Mouse (Mus musculus) MEL (cell line): ENCODE results near the gene Brat1. TPM values are rescaled to one million over a fixed set of nuclear protein-coding genes. Genes with fewer than 3 reads are reported as not detected.
"Not testable (repeated sequence)": the region's sequence is repeated elsewhere in the genome, so short reads cannot be mapped to it uniquely, and the experiment has no call there.

Experiments
- DNase-seq: peaks from one replicate; pipeline ENCODE4 v3.0.0; 2011; ENCODE audit warnings: low read depth, low spot score
- H3K27ac ChIP-seq: 2 replicates; pipeline ENCODE4 v1.5.1; 2012; ENCODE audit warnings: low read depth, mild to moderate bottlenecking, control low read depth, low read length, moderate library complexity; ENCODE audit not compliant: control insufficient read depth
- H3K27me3 ChIP-seq, 2 experiments: fragments of 150-350 bp in 1 of 2; sonication (generic) in 1 of 2; 2 replicates each; pipeline ENCODE4 v1.6.1; 2012; ENCODE audit warnings: low read length in 2 of 2, mild to moderate bottlenecking in 2 of 2, improper control_type of control experiment in 1 of 2, moderate library complexity in 1 of 2; ENCODE audit not compliant: insufficient read depth in 2 of 2, control insufficient read depth in 1 of 2
- H3K36me3 ChIP-seq, 2 experiments: 2 replicates each; pipeline ENCODE4 v1.6.1; 2012 to 2014; ENCODE audit warnings: low read length in 2 of 2, improper control_type of control experiment in 1 of 2, inconsistent platforms in 1 of 2, mild to moderate bottlenecking in 1 of 2; ENCODE audit not compliant: insufficient read depth in 2 of 2, control insufficient read depth in 1 of 2
- H3K4me1 ChIP-seq, 2 experiments: fragments of 150-350 bp in 1 of 2; sonication (generic) in 1 of 2; 2 replicates each; pipeline ENCODE4 v1.6.1; 2012; ENCODE audit warnings: low read length in 2 of 2, improper control_type of control experiment in 1 of 2, mild to moderate bottlenecking in 1 of 2; ENCODE audit not compliant: insufficient read depth in 2 of 2, control insufficient read depth in 1 of 2
- H3K4me3 ChIP-seq, 2 experiments: fragments of 150-350 bp in 1 of 2; sonication (generic) in 1 of 2; 2 replicates each; pipeline ENCODE4 v1.5.1; 2012; ENCODE audit warnings: low read depth in 2 of 2, low read length in 2 of 2, mild to moderate bottlenecking in 2 of 2, moderate library complexity in 2 of 2, control low read depth in 1 of 2, improper control_type of control experiment in 1 of 2; ENCODE audit not compliant: control insufficient read depth in 1 of 2, insufficient read depth in 1 of 2
- H3K79me2 ChIP-seq: 2 replicates; pipeline ENCODE4 v1.6.1; 2012; ENCODE audit warnings: mild to moderate bottlenecking, low read length, moderate library complexity; ENCODE audit not compliant: control insufficient read depth, poor library complexity, insufficient read depth
- H3K9ac ChIP-seq: 2 replicates; pipeline ENCODE4 v1.6.1; 2012; ENCODE audit warnings: low read depth, mild to moderate bottlenecking, control low read depth, low read length, moderate library complexity; ENCODE audit not compliant: control insufficient read depth, poor library complexity, severe bottlenecking
- H3K9me3 ChIP-seq: fragments of 150-350 bp; sonication (generic); replicated peaks from 2 replicates; pipeline ENCODE4 v1.6.1; 2012; ENCODE audit warnings: mild to moderate bottlenecking, low read length, improper control_type of control experiment, moderate library complexity; ENCODE audit not compliant: insufficient read depth
- CTCF ChIP-seq, 3 experiments: IDR thresholded peaks in 2 of 3; conservative IDR thresholded peaks in 1 of 3; 2 replicates each; pipeline ENCODE4 v1.5.1; 2011 to 2012; ENCODE audit warnings: low read length in 3 of 3, low read depth in 2 of 3, mild to moderate bottlenecking in 2 of 3, improper control_type of control experiment in 1 of 3, inconsistent platforms in 1 of 3, mixed read lengths in 1 of 3, moderate library complexity in 1 of 3; ENCODE audit not compliant: control insufficient read depth in 1 of 3, insufficient read depth in 1 of 3, poor library complexity in 1 of 3, severe bottlenecking in 1 of 3
- EP300 ChIP-seq, 2 experiments: IDR thresholded peaks; 2 replicates each; pipeline ENCODE4 v1.6.1; 2011; ENCODE audit warnings: improper control_type of control experiment in 2 of 2, low read length in 2 of 2, low read depth in 1 of 2, mild to moderate bottlenecking in 1 of 2
- HCFC1 ChIP-seq: IDR thresholded peaks from 2 replicates; pipeline ENCODE4 v1.6.1; 2012; ENCODE audit warnings: low read depth, mild to moderate bottlenecking, inconsistent platforms, low read length, improper control_type of control experiment, moderate library complexity
- MAFK ChIP-seq: IDR thresholded peaks from 2 replicates; pipeline ENCODE4 v1.6.1; 2011; ENCODE audit warnings: low read depth, mild to moderate bottlenecking, low read length, improper control_type of control experiment, borderline replicate concordance
- MAZ ChIP-seq: IDR thresholded peaks from 2 replicates; pipeline ENCODE4 v1.6.1; 2012; ENCODE audit warnings: low read depth, mild to moderate bottlenecking, inconsistent platforms, low read length, improper control_type of control experiment
- POLR2AphosphoS2 ChIP-seq: IDR thresholded peaks from 2 replicates; pipeline ENCODE4 v1.6.1; 2011; ENCODE audit warnings: low read length, improper control_type of control experiment
- POLR2AphosphoS5 ChIP-seq: IDR thresholded peaks from 2 replicates; pipeline ENCODE4 v1.6.1; 2012; ENCODE audit warnings: low read depth, borderline replicate concordance, mild to moderate bottlenecking, inconsistent platforms, low read length, moderate library complexity, mixed read lengths
- RAD21 ChIP-seq: IDR thresholded peaks from 2 replicates; pipeline ENCODE4 v1.6.1; 2011; ENCODE audit warnings: mild to moderate bottlenecking, low read depth, low read length, improper control_type of control experiment
- RCOR1 ChIP-seq: IDR thresholded peaks from 2 replicates; pipeline ENCODE4 v1.6.1; 2012; ENCODE audit warnings: low read depth, mild to moderate bottlenecking, inconsistent platforms, low read length, improper control_type of control experiment
- SIN3A ChIP-seq: IDR thresholded peaks from 2 replicates; pipeline ENCODE4 v1.6.1; 2012; ENCODE audit warnings: low read length, improper control_type of control experiment, inconsistent platforms
- SMC3 ChIP-seq: IDR thresholded peaks from 2 replicates; pipeline ENCODE4 v1.6.1; 2011; ENCODE audit warnings: low read depth, low read length, improper control_type of control experiment
- TAL1 ChIP-seq: IDR thresholded peaks from 2 replicates; pipeline ENCODE4 v1.6.1; 2012; ENCODE audit warnings: mild to moderate bottlenecking, inconsistent platforms, low read length, moderate library complexity, mixed read lengths
- TCF12 ChIP-seq: IDR thresholded peaks from 2 replicates; pipeline ENCODE4 v1.6.1; 2014; ENCODE audit warnings: low read depth, mild to moderate bottlenecking, inconsistent platforms, low read length, improper control_type of control experiment, moderate library complexity
- UBTF ChIP-seq: IDR thresholded peaks from 2 replicates; pipeline ENCODE4 v1.6.1; 2012; ENCODE audit warnings: low read depth, mild to moderate bottlenecking, inconsistent platforms, low read length, improper control_type of control experiment, moderate library complexity, borderline replicate concordance; ENCODE audit not compliant: insufficient read depth
- ZC3H11A ChIP-seq: IDR thresholded peaks from 2 replicates; pipeline ENCODE4 v1.6.1; 2012; ENCODE audit warnings: low read depth, mild to moderate bottlenecking, inconsistent platforms, low read length, improper control_type of control experiment
- ZKSCAN1 ChIP-seq: IDR thresholded peaks from 2 replicates; pipeline ENCODE4 v1.6.1; 2012; ENCODE audit warnings: low read depth, mild to moderate bottlenecking, inconsistent platforms, low read length, improper control_type of control experiment, moderate library complexity
- ZMIZ1 ChIP-seq: IDR thresholded peaks from 2 replicates; pipeline ENCODE4 v1.6.1; 2012; ENCODE audit warnings: low read depth, mild to moderate bottlenecking, inconsistent platforms, low read length, improper control_type of control experiment, moderate library complexity
- ZNF384 ChIP-seq: IDR thresholded peaks from 2 replicates; pipeline ENCODE4 v1.6.1; 2012; ENCODE audit warnings: low read depth, mild to moderate bottlenecking, inconsistent platforms, low read length, improper control_type of control experiment
- polyA plus RNA-seq, 2 experiments: library from polyadenylated mRNA; stranded (reverse) in 1 of 2; unstranded in 1 of 2; fragments of >175 nt in 1 of 2; fragments of >200 nt in 1 of 2; gene quantifications; 2 replicates each; pipeline versions ENCODE4 v1.2.1 to v1.2.4; 2012; ENCODE audit warnings: low replicate concordance in 2 of 2, low read depth in 1 of 2; ENCODE audit not compliant: insufficient read length in 2 of 2, insufficient read depth in 1 of 2, missing spikeins in 1 of 2
- total RNA-seq: library from RNA; depleted of rRNA; stranded (reverse); fragments of 300-350 nt; gene quantifications from 2 replicates; pipeline ENCODE4 v1.2.3, GENCODE M21; 2012

The Brat1 gene
- total and polyA plus RNA-seq, 3 experiments: 13.7 to 14.2 TPM; not detected in 1

DNA sequence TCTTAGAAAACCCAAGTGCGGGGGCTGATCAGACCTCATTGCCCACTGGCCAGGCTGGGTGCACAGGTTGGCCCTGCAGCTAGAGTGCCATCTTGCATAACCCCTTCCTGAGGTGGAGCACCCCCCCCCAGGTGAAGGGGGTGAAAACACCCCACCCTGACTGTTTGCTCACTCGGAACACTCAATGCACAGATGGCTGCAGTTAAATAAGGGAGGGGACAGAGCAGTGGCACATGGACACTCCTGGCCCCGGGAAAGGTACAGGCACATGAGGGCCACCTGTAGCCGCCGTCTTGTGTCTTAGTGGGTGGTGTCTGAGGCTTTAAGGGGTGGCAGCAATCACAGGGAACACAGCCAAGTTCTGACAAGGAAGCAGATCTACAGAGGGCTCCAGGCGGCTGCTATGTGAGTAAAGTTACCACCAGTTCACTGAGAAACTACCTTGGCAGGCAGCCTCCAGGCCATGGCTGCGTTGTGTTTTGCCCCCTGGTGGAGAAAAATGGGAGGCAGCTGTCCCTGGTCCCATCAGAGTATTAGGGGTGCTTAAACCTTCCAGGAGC lies 41.1 kb upstream of the Brat1 start:
- H3K27me3 ChIP-seq: no peaks in the 10 kb centered on the region
- H3K4me3 ChIP-seq: no peak overlapping the region
- peak overlapping the region; percentile 27; the same call in 1 of the 2 replicates for H3K27ac ChIP-seq
- H3K79me2 ChIP-seq: no peaks in the 10 kb centered on the region
- H3K4me1 ChIP-seq: peaks cover 0 to 30% of the 10 kb centered on the region in 2 experiments; a peak in 3 of 4 replicates
- H3K36me3 ChIP-seq: peaks cover 0 to 14% of the 10 kb centered on the region in 2 experiments; a peak in 2 of 4 replicates
- H3K9ac ChIP-seq: peak overlapping the region; percentile 43
- peak; percentile 88 for DNase-seq
- TF ChIP-seq CTCF (IDR thresholded peaks at IDR 0.05 in 2 of 3, conservative IDR thresholded peaks at IDR 0.05 in 1 of 3; ENCODE audit: control insufficient read depth in 1 of 3, insufficient read depth in 1 of 3, low read depth in 2 of 3, low read length in 3 of 3, poor library complexity in 1 of 3, severe bottlenecking in 1 of 3) (peak; percentile 83 to 90 (median 86)), RAD21 (peak; percentile 65), SMC3 (peak; percentile 93), MAZ (no peak), SIN3A (peak; percentile 46; the same call in 1 of the 2 replicates), ZC3H11A (peak; percentile 65)
- no peaks in the 10 kb centered on the region for H3K9me3 ChIP-seq

DNA sequence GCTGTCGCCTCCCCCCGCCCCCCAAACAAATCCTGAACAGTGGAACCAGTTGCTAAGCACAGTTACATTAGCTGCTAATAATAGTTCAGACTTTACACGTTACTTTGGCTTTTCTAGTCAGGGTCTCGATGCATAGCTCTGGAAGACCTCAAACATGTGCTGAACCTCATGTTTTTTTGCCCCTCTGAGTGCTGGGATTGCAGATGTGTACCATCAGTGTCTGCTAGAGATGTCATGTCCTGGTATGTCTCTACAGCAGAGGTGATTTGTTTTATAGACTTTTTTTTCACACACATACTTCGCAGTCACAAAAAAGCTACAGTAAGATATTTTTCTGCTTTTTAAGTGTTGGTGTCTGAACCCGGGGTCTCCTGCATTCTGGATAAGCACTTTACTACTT lies 32.7 kb upstream of the Brat1 start:
- Histone ChIP-seq H3K79me2 (no peaks in the 10 kb centered on the region), H3K4me1 (no peaks in the 10 kb centered on the region), H3K27me3 (no peaks in the 10 kb centered on the region), H3K9ac (no peak overlapping the region), H3K4me3 (no peak overlapping the region), H3K36me3 (no peaks in the 10 kb centered on the region; a peak in 1 of 4 replicates), H3K9me3 (no peaks in the 10 kb centered on the region), H3K27ac (no peak overlapping the region)
- DNase-seq: no peak
- TF ChIP-seq ZMIZ1 (no peak), EP300 (IDR thresholded peaks at IDR 0.05; ENCODE audit: low read depth in 1 of 2, low read length in 2 of 2) (no peak), TAL1 (no peak), CTCF (IDR thresholded peaks at IDR 0.05 in 2 of 3, conservative IDR thresholded peaks at IDR 0.05 in 1 of 3; ENCODE audit: control insufficient read depth in 1 of 3, insufficient read depth in 1 of 3, low read depth in 2 of 3, low read length in 3 of 3, poor library complexity in 1 of 3, severe bottlenecking in 1 of 3) (no peak), MAFK (no peak), POLR2AphosphoS2 (no peak), UBTF (no peak), RCOR1 (no peak), ZNF384 (no peak), ZKSCAN1 (no peak), RAD21 (no peak), POLR2AphosphoS5 (no peak), TCF12 (no peak), HCFC1 (no peak)

DNA sequence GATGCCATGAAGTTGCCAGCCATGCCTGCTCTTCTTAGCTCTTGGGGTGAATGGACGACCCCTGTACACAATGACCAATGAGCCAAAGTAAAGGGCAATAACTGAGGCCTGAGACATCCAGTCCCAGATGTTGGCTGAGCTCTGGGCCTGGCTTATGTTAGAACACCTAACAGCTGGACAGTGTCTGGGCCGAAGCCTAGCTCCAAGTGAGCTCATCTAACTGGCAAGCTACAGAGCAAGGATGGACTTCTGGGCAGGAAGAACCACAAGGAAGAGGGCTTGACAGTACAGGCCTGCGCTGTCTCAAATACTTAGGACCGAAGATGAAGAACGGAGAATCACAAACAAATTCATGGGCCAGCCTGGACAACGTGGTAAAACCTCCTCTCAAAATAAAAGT lies 32.2 kb upstream of the Brat1 start:
- not testable (repeated sequence) for H3K79me2 ChIP-seq, H3K27me3 ChIP-seq, H3K4me3 ChIP-seq, H3K9me3 ChIP-seq, H3K4me1 ChIP-seq, DNase-seq, H3K36me3 ChIP-seq, H3K27ac ChIP-seq, H3K9ac ChIP-seq
